Mouse (Mus musculus) brain, embryonic 18.5 days (tissue): Measurements from ENCODE around the gene Cux2.

Source experiments
- DNase-seq: peaks from one replicate; pipeline ENCODE4 v3.0.0-alpha.2; 2012; ENCODE audit warnings: low read depth, low spot score

The Cux2 gene

GRCm38 (mm10) chr5:122059060-122060017 lies 9.4 kb upstream of the Cux2 start:
- no peak for DNase-seq

- DNase-seq, result no peak
These were observed 7.7 kb upstream of the Cux2 start for GRCm38 (mm10) chr5:122057622-122058021.

GRCm38 (mm10) chr5:122056557-122056956 lies 6.7 kb upstream of the Cux2 start:
- no peak for DNase-seq

- no peak for DNase-seq
These were observed 4.4 kb upstream of the Cux2 start for GRCm38 (mm10) chr5:122054130-122054843.

- no peak for DNase-seq
These were observed 3.7 kb upstream of the Cux2 start for GRCm38 (mm10) chr5:122053587-122053986.

- no peak for DNase-seq
These were observed 867 bp upstream of the Cux2 start for GRCm38 (mm10) chr5:122050832-122051105.

GRCm38 (mm10) chr5:122049664-122050016 lies 262 bp downstream of the Cux2 start:
- no peak for DNase-seq

- DNase-seq, result no peak
These were observed 927 bp downstream of the Cux2 start for GRCm38 (mm10) chr5:122048686-122049663.

- no peak for DNase-seq
These were observed 1.6 kb downstream of the Cux2 start for GRCm38 (mm10) chr5:122048252-122048651.

- no peak for DNase-seq
These were observed 2.1 kb downstream of the Cux2 start for GRCm38 (mm10) chr5:122047791-122048190.

GRCm38 (mm10) chr5:122043567-122043966 lies 6.3 kb downstream of the Cux2 start:
- no peak for DNase-seq

GRCm38 (mm10) chr5:122035278-122035677 lies 14.6 kb downstream of the Cux2 start:
- no peak for DNase-seq

- DNase-seq, result no peak
These were observed 16.8 kb downstream of the Cux2 start for GRCm38 (mm10) chr5:122033167-122033478.

GRCm38 (mm10) chr5:122032471-122033166 lies 17.3 kb downstream of the Cux2 start:
- DNase-seq, result no peak

GRCm38 (mm10) chr5:122031146-122031545 lies 18.8 kb downstream of the Cux2 start:
- no peak for DNase-seq

GRCm38 (mm10) chr5:122030640-122031039 lies 19.3 kb downstream of the Cux2 start:
- DNase-seq, result no peak

- DNase-seq, result no peak
These were observed 23.1 kb downstream of the Cux2 start for GRCm38 (mm10) chr5:122026771-122027170.

- no peak for DNase-seq
These were observed 23.6 kb downstream of the Cux2 start for GRCm38 (mm10) chr5:122026284-122026683.

GRCm38 (mm10) chr5:122025117-122025516 lies 24.8 kb downstream of the Cux2 start:
- no peak for DNase-seq

GRCm38 (mm10) chr5:122019288-122019687 lies 30.6 kb downstream of the Cux2 start:
- DNase-seq, result no peak

- no peak for DNase-seq
These were observed 32.1 kb downstream of the Cux2 start for GRCm38 (mm10) chr5:122017778-122018177.
